Mouse (Mus musculus): Measurements from ENCODE around the gene Upk2.

GRCm38 (mm10) chr9:44479628-44480428 lies 25.1 kb upstream of the Upk2 start:
- peak; percentile 96 for TF ChIP-seq CTCF (IDR thresholded peaks at IDR 0.05; ENCODE audit: low read depth, low read length)
- no peak for TF ChIP-seq POLR2A (IDR thresholded peaks at IDR 0.05; ENCODE audit: extremely low read depth, insufficient read depth, low read length)

Data from liver, adult 2 months (tissue).